ENCODE assay signal across 24 mouse cellular contexts in genomic region chr9:46899283-46899682, GRCm38 (mm10).
DNase-seq lines count a peak whose midpoint lies in the region; ATAC-seq and TF ChIP-seq lines count a peak whose summit lies in the region.
"Had no signal": no experiment of that assay in that cellular context is flagged by ENCODE, and none has a peak within 500 bp of the region (broad histone marks: within the 10 kb centered on the region; RNA-seq: fewer than 3 reads in every experiment).

No protein-coding gene starts in this region.

- no peaks in the 10 kb centered on the region for H3K27me3 ChIP-seq in lung, embryonic 14.5 days (ENCODE audit: insufficient read depth, low read length)
- H3K27me3 ChIP-seq: embryonic facial prominence, embryonic 13.5 days; embryonic facial prominence, embryonic 15.5 days had no signal

- peak overlapping the region; percentile 67 for H3K27ac ChIP-seq in left cerebral cortex, adult 2 months
- H3K27ac ChIP-seq in lung, embryonic 14.5 days (ENCODE audit: low read depth), result no peak overlapping the region
- H3K27ac ChIP-seq: embryonic facial prominence, embryonic 13.5 days; embryonic facial prominence, embryonic 15.5 days; forebrain, embryonic 10.5 days; forebrain, embryonic 12.5 days had no signal

- H3K9me3 ChIP-seq in lung, embryonic 14.5 days (ENCODE audit: low read depth, low read length), result no peaks in the 10 kb centered on the region
- H3K9me3 ChIP-seq: embryonic facial prominence, embryonic 13.5 days; embryonic facial prominence, embryonic 15.5 days; forebrain, embryonic 10.5 days; forebrain, embryonic 12.5 days had no signal

- H3K36me3 ChIP-seq in lung, embryonic 14.5 days (ENCODE audit: insufficient read depth), result no peaks in the 10 kb centered on the region
- H3K36me3 ChIP-seq: embryonic facial prominence, embryonic 13.5 days; embryonic facial prominence, embryonic 15.5 days; forebrain, embryonic 10.5 days; forebrain, embryonic 12.5 days had no signal

- H3K4me2 ChIP-seq in lung, embryonic 14.5 days, result no peak overlapping the region
- H3K4me2 ChIP-seq: embryonic facial prominence, embryonic 13.5 days; embryonic facial prominence, embryonic 15.5 days; forebrain, embryonic 12.5 days had no signal

- H3K4me1 ChIP-seq in lung, embryonic 14.5 days (ENCODE audit: insufficient read depth), result no peaks in the 10 kb centered on the region
- H3K4me1 ChIP-seq: embryonic facial prominence, embryonic 13.5 days; embryonic facial prominence, embryonic 15.5 days; forebrain, embryonic 12.5 days had no signal

- H3K4me3 ChIP-seq in left cerebral cortex, adult 2 months, result no peak overlapping the region
- no peak overlapping the region for H3K4me3 ChIP-seq in lung, embryonic 14.5 days (ENCODE audit: low read depth, low read length)
- H3K4me3 ChIP-seq: embryonic facial prominence, embryonic 13.5 days; embryonic facial prominence, embryonic 15.5 days; erythroblast, embryonic 14.5 days; forebrain, embryonic 10.5 days; forebrain, embryonic 12.5 days had no signal

- no peak overlapping the region for H3K9ac ChIP-seq in lung, embryonic 14.5 days
- H3K9ac ChIP-seq: embryonic facial prominence, embryonic 13.5 days; embryonic facial prominence, embryonic 15.5 days; forebrain, embryonic 12.5 days had no signal

- intact Hi-C loops in left cerebral cortex, adult 2 months (cut with DNase I), result loop anchor here (1.0 kb wide), 1 partner anchor 10 kb away; no protein-coding TSS in a partner anchor
- intact Hi-C loops in left cerebral cortex, postnatal 36 days (cut with DNase I), result no loop called here

- no peak for TF ChIP-seq POLR2A in brain, embryonic 14.5 days (IDR thresholded peaks at IDR 0.05; ENCODE audit: borderline replicate concordance, extremely low read depth, insufficient read depth, insufficient read length, poor library complexity, severe bottlenecking)

- 24% methylated on average over 2 of the region's 2 CpGs for WGBS in lung, embryonic 14.5 days

- ATAC-seq in lung, embryonic 14.5 days (ENCODE audit: insufficient read depth), result no peak
- ATAC-seq: forebrain, embryonic 14.5 days; forebrain, embryonic 16.5 days had no signal

- DNase-seq in kidney, postnatal 14 days, result peak; percentile 4
- DNase-seq in kidney, adult 18-20 months, result no peak
- DNase-seq in left cerebral cortex, adult 2 months (ENCODE audit: extremely low spot score in 1 of 2, low spot score in 2 of 2), result no peak
- no peak for DNase-seq in left cerebral cortex, postnatal 36 days (ENCODE audit: low spot score in 2 of 2)
- DNase-seq in lung, embryonic 14.5 days, result peak; percentile 46
- no peak for DNase-seq in lung, postnatal 10 days
- peak; percentile 36 for DNase-seq in brain, embryonic 14.5 days (ENCODE audit: low read depth)
- no peak for DNase-seq in cerebellum, postnatal 36 days
- DNase-seq: adrenal gland, adult 2 months; adrenal gland, postnatal 10 days; adrenal gland, postnatal 25 days; cerebellum, adult 11-12 months; cerebellum, adult 2 months; cerebellum, adult 9-10 months; cerebellum, postnatal 10 days; cerebellum, postnatal 25 days; embryo, embryonic 11 days had no signal

- no peak for TF ChIP-seq CTCF in left cerebral cortex, adult 2 months (IDR thresholded peaks at IDR 0.05)
- no peak for TF ChIP-seq CTCF in lung, embryonic 14.5 days (IDR thresholded peaks at IDR 0.05; ENCODE audit: low read depth)
- no peak for TF ChIP-seq CTCF in brain, embryonic 14.5 days (IDR thresholded peaks at IDR 0.05; ENCODE audit: borderline replicate concordance, extremely low read depth, insufficient read depth, insufficient read length)

Comparison
In these comparisons a context has a peak if more than half of its experiments do, and no peak if none do; other contexts are left out.
1. DNase-seq: peak in kidney, postnatal 14 days (single experiment), lung, embryonic 14.5 days (single experiment) and brain, embryonic 14.5 days (single experiment); none in kidney, adult 18-20 months (single experiment), left cerebral cortex, adult 2 months (0 of 2), left cerebral cortex, postnatal 36 days (0 of 2), lung, postnatal 10 days (single experiment) and cerebellum, postnatal 36 days (0 of 2).